Mouse (Mus musculus): ENCODE measurements at regions not wholly inside any gene's neighbourhood (a gene's known extent, or its start where the extent isn't known, plus 50 kb on each side); places are given as distances from the start of the nearest gene placed in this dataset.
"Not testable (repeated sequence)": the region's sequence is repeated elsewhere in the genome, so short reads cannot be mapped to it uniquely, and the experiment has no call there.

DNA sequence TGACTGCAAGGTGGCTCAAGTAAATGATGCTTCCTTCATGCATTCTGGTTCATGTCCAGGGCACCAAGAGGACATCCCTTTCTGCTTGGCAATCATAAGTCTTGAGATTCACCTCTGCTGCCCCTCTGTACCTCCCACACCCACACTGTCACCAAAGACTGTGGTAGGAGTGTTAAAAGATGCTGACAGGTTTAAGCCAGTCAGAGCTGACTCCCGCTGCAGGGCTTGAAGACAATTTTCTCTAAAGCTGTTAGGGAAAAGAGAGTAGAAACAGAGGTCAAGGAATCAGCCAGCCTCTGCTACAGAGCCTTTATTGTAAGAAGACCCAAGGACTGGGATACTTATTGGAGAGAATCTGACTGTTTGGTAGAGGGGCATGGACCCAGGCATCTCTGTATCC, 254.7 kb downstream of the 1810013L24Rik start:
- Histone ChIP-seq H3K27me3 (replicated peaks; ENCODE audit: control insufficient read depth, insufficient read depth, low read length) (no peaks in the 10 kb centered on the region), H3K9me3 (replicated peaks; ENCODE audit: control insufficient read depth, low read length) (no peaks in the 10 kb centered on the region), H3K36me3 (ENCODE audit: control insufficient read depth, insufficient read depth, low read length) (no peaks in the 10 kb centered on the region), H3K9ac (ENCODE audit: low read length) (no peak overlapping the region), H3K4me3 (ENCODE audit: low read depth, low read length) (no peak overlapping the region), H3K4me2 (ENCODE audit: low read length) (no peak overlapping the region), H3K27ac (ENCODE audit: low read depth, low read length) (no peak overlapping the region), H3K4me1 (ENCODE audit: control insufficient read depth, insufficient read depth, low read length) (peaks cover 4% of the 10 kb centered on the region; the same call in 1 of the 2 replicates)
- 90% methylated on average over 1 of the region's 1 CpGs for WGBS
- DNase-seq (ENCODE audit: low spot score), result no peak
- no peak for ATAC-seq

DNA sequence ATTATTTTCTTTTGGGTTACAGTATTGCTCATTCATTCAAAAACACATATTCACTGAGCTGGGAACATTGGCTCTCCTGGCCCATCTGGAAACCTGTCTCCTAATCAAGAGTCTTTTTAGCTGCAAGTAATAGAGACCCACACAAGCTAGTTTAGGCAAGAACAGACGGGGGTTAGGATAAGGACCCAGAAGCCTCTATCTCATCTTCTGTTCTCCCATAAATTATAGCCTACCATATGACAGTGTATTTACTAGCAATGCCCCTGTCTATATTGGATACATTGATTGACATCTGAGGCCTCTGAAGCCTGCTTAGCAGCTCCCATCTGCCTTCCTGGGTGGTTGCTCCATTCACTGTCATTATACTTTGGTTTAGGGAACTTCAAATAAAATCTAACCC, 255.2 kb downstream of the 1810013L24Rik start:
- Histone ChIP-seq H3K4me3 (ENCODE audit: low read depth, low read length) (no peak overlapping the region), H3K36me3 (ENCODE audit: control insufficient read depth, insufficient read depth, low read length) (no peaks in the 10 kb centered on the region), H3K9ac (ENCODE audit: low read length) (no peak overlapping the region), H3K4me1 (ENCODE audit: control insufficient read depth, insufficient read depth, low read length) (peaks cover 4% of the 10 kb centered on the region; the same call in 1 of the 2 replicates), H3K4me2 (ENCODE audit: low read length) (no peak overlapping the region), H3K27me3 (replicated peaks; ENCODE audit: control insufficient read depth, insufficient read depth, low read length) (no peaks in the 10 kb centered on the region), H3K27ac (ENCODE audit: low read depth, low read length) (no peak overlapping the region), H3K9me3 (replicated peaks; ENCODE audit: control insufficient read depth, low read length) (no peaks in the 10 kb centered on the region)
- peak; percentile 14 for DNase-seq (ENCODE audit: low spot score)
- 53% methylated on average over 1 of the region's 1 CpGs for WGBS
- peak; percentile 42; the same call in 1 of the 2 replicates for ATAC-seq

GRCm38 (mm10) chr16:9085977-9086376, 256.1 kb downstream of the 1810013L24Rik start:
- peaks cover 4% of the 10 kb centered on the region; the same call in 1 of the 2 replicates for H3K4me1 ChIP-seq (ENCODE audit: control insufficient read depth, insufficient read depth, low read length)
- H3K27ac ChIP-seq (ENCODE audit: low read depth, low read length), result no peak overlapping the region
- 88% methylated on average over 5 of the region's 5 CpGs for WGBS
- H3K36me3 ChIP-seq (ENCODE audit: control insufficient read depth, insufficient read depth, low read length), result no peaks in the 10 kb centered on the region
- no peak overlapping the region for H3K4me2 ChIP-seq (ENCODE audit: low read length)
- H3K9me3 ChIP-seq (replicated peaks; ENCODE audit: control insufficient read depth, low read length), result no peaks in the 10 kb centered on the region
- no peak overlapping the region for H3K9ac ChIP-seq (ENCODE audit: low read length)
- ATAC-seq (no peak), DNase-seq (ENCODE audit: low spot score) (no peak)
- no peaks in the 10 kb centered on the region for H3K27me3 ChIP-seq (replicated peaks; ENCODE audit: control insufficient read depth, insufficient read depth, low read length)
- no peak overlapping the region for H3K4me3 ChIP-seq (ENCODE audit: low read depth, low read length)

DNA sequence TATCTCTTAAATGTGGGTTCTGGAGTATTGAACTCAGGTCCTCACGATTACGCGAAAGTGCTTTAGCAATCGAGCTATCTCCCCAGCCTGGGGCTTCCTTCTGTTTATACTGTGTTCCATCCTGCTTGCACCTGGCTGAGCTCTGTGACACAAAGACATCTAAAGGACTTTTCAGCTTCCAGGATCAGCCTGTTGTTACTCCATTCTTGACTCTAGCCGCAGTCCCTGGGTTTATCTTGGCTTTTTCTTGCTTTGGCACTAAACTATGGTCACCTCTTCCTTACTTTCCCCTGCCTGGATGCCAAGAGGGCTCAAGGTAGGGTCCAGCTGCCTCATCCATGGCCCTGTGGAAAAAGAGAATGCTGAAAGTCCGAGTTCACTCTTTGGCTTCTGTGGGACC, 261.9 kb downstream of the 1810013L24Rik start:
- Histone ChIP-seq H3K4me2 (ENCODE audit: low read length) (no peak overlapping the region), H3K36me3 (ENCODE audit: control insufficient read depth, insufficient read depth, low read length) (no peaks in the 10 kb centered on the region), H3K9ac (ENCODE audit: low read length) (no peak overlapping the region), H3K27ac (ENCODE audit: low read depth, low read length) (no peak overlapping the region), H3K4me3 (ENCODE audit: low read depth, low read length) (no peak overlapping the region), H3K27me3 (replicated peaks; ENCODE audit: control insufficient read depth, insufficient read depth, low read length) (no peaks in the 10 kb centered on the region), H3K4me1 (ENCODE audit: control insufficient read depth, insufficient read depth, low read length) (0 out of 2 replicates have a peak, but pooled peaks cover 2% of the 10 kb centered on the region), H3K9me3 (replicated peaks; ENCODE audit: control insufficient read depth, low read length) (no peaks in the 10 kb centered on the region)
- 74% methylated on average over 6 of the region's 6 CpGs for WGBS
- ATAC-seq (no peak), DNase-seq (ENCODE audit: low spot score) (no peak)

DNA sequence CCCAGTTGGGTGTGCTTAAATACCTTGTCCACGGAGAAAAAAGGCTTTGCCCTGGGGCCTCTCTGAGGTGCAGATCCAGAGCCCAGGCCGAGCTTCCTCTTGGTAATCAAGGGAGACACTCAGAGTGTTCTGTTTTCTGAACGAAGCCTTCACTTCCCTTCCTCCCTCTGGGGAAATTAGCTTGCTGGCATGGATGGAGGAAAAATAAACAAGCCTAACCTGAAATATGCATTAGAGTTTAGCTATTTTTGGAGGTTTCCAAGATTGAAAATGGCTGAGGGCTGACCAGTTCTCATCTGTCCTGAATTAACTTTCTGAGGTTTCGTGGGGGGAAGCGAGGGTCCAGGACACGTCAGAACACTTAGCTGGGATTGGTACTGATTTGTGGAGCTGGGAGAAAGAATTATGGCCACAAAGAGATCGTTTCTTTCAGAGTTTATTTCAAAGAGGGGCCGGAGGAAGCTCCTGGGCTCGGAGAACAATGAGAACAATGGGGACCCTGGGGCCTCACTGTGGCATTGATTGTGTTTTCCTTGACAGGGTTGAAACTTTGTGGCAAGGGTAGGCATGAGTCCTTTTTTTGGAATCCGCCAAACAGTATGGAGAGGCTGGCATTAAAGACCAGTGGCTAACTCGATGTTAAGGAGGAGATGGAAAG, 262.4 kb downstream of the 1810013L24Rik start:
- no peaks in the 10 kb centered on the region for H3K9me3 ChIP-seq (replicated peaks; ENCODE audit: control insufficient read depth, low read length)
- no peak overlapping the region for H3K4me3 ChIP-seq (ENCODE audit: low read depth, low read length)
- no peak overlapping the region for H3K4me2 ChIP-seq (ENCODE audit: low read length)
- 0 out of 2 replicates have a peak, but pooled peaks cover 2% of the 10 kb centered on the region for H3K4me1 ChIP-seq (ENCODE audit: control insufficient read depth, insufficient read depth, low read length)
- DNase-seq (ENCODE audit: low spot score) (no peak), ATAC-seq (no peak)
- H3K36me3 ChIP-seq (ENCODE audit: control insufficient read depth, insufficient read depth, low read length), result no peaks in the 10 kb centered on the region
- no peak overlapping the region for H3K27ac ChIP-seq (ENCODE audit: low read depth, low read length)
- WGBS, result 8% methylated on average over 11 of the region's 11 CpGs
- H3K9ac ChIP-seq (ENCODE audit: low read length), result no peak overlapping the region
- H3K27me3 ChIP-seq (replicated peaks; ENCODE audit: control insufficient read depth, insufficient read depth, low read length), result no peaks in the 10 kb centered on the region

- WGBS, result 46% methylated on average over 2 of the region's 2 CpGs
- no peaks in the 10 kb centered on the region for H3K9me3 ChIP-seq (replicated peaks; ENCODE audit: control insufficient read depth, low read length)
- H3K4me3 ChIP-seq (ENCODE audit: low read depth, low read length), result no peak overlapping the region
- DNase-seq (ENCODE audit: low spot score) (no peak), ATAC-seq (no peak)
- H3K4me1 ChIP-seq (ENCODE audit: control insufficient read depth, insufficient read depth, low read length), result 0 out of 2 replicates have a peak, but pooled peaks cover 2% of the 10 kb centered on the region
- no peak overlapping the region for H3K9ac ChIP-seq (ENCODE audit: low read length)
- H3K4me2 ChIP-seq (ENCODE audit: low read length), result no peak overlapping the region
- H3K36me3 ChIP-seq (ENCODE audit: control insufficient read depth, insufficient read depth, low read length), result no peaks in the 10 kb centered on the region
- no peaks in the 10 kb centered on the region for H3K27me3 ChIP-seq (replicated peaks; ENCODE audit: control insufficient read depth, insufficient read depth, low read length)
- no peak overlapping the region for H3K27ac ChIP-seq (ENCODE audit: low read depth, low read length)
These were observed 263.7 kb downstream of the 1810013L24Rik start for GRCm38 (mm10) chr16:9093593-9093992.

DNA sequence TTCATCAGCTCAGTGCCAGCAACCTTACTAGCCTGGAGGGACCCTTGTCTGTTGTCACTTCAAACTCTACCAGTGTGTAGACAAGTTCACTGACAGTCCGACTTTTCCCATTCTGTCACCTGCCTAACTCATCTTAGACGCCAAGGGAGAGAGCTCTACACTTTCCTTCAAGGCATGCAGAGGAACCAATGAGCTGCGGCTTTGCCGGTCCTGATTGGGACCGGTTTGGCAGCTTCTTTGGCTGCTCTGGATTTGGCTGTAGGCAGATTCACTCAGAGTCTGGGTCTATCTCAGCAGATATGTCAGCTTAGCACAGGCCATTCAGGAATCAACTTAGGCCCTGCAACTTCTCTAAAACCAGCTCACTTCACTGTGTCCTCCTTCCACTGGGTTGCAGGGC, 264.3 kb downstream of the 1810013L24Rik start:
- Histone ChIP-seq H3K9ac (ENCODE audit: low read length) (no peak overlapping the region), H3K27me3 (replicated peaks; ENCODE audit: control insufficient read depth, insufficient read depth, low read length) (no peaks in the 10 kb centered on the region), H3K9me3 (replicated peaks; ENCODE audit: control insufficient read depth, low read length) (no peaks in the 10 kb centered on the region), H3K36me3 (ENCODE audit: control insufficient read depth, insufficient read depth, low read length) (no peaks in the 10 kb centered on the region), H3K4me2 (ENCODE audit: low read length) (no peak overlapping the region), H3K27ac (ENCODE audit: low read depth, low read length) (no peak overlapping the region), H3K4me1 (ENCODE audit: control insufficient read depth, insufficient read depth, low read length) (0 out of 2 replicates have a peak, but pooled peaks cover 2% of the 10 kb centered on the region), H3K4me3 (ENCODE audit: low read depth, low read length) (no peak overlapping the region)
- ATAC-seq, result no peak
- WGBS, result 71% methylated on average over 5 of the region's 5 CpGs
- no peak for DNase-seq (ENCODE audit: low spot score)

GRCm38 (mm10) chr16:9106211-9106610, 276.3 kb downstream of the 1810013L24Rik start:
- no peak overlapping the region for H3K4me3 ChIP-seq (ENCODE audit: low read depth, low read length)
- H3K27me3 ChIP-seq (replicated peaks; ENCODE audit: control insufficient read depth, insufficient read depth, low read length), result no peaks in the 10 kb centered on the region
- no peak for ATAC-seq
- H3K27ac ChIP-seq (ENCODE audit: low read depth, low read length), result no peak overlapping the region
- H3K4me1 ChIP-seq (ENCODE audit: control insufficient read depth, insufficient read depth, low read length), result no peaks in the 10 kb centered on the region
- H3K36me3 ChIP-seq (ENCODE audit: control insufficient read depth, insufficient read depth, low read length), result no peaks in the 10 kb centered on the region
- no peak overlapping the region for H3K9ac ChIP-seq (ENCODE audit: low read length)
- H3K4me2 ChIP-seq (ENCODE audit: low read length), result no peak overlapping the region
- WGBS, result 94% methylated on average over 11 of the region's 11 CpGs
- no peaks in the 10 kb centered on the region for H3K9me3 ChIP-seq (replicated peaks; ENCODE audit: control insufficient read depth, low read length)
- no peak for DNase-seq (ENCODE audit: low spot score)

DNA sequence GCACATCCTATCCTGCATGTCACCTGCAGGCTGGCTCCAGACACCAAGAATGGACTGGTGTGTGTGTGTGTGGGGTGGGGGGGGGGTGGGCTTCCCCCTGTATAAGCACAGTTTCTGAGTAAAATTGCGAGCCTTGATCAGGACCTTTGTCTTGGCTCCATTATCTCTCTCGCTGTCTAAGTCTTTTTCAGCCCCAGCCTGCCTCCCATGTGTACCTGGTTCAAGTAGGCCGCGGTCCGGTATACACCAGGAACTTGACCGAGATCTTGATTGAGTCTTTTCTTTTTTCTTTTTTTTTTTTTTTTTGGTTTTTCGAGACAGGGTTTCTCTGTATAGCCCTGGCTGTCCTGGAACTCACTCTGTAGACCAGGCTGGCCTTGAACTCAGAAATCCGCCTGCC, 276.8 kb downstream of the 1810013L24Rik start:
- not testable (repeated sequence) for H3K4me3 ChIP-seq (ENCODE audit: low read depth, low read length); H3K9ac ChIP-seq (ENCODE audit: low read length); DNase-seq (ENCODE audit: low spot score); H3K27ac ChIP-seq (ENCODE audit: low read depth, low read length); H3K4me2 ChIP-seq (ENCODE audit: low read length); H3K4me1 ChIP-seq (ENCODE audit: control insufficient read depth, insufficient read depth, low read length); H3K9me3 ChIP-seq (replicated peaks; ENCODE audit: control insufficient read depth, low read length); H3K27me3 ChIP-seq (replicated peaks; ENCODE audit: control insufficient read depth, insufficient read depth, low read length); H3K36me3 ChIP-seq (ENCODE audit: control insufficient read depth, insufficient read depth, low read length); ATAC-seq
- 93% methylated on average over 8 of the region's 8 CpGs for WGBS

Measured in forebrain, embryonic 14.5 days (tissue).